Mouse (Mus musculus) lung, embryonic 16.5 days (tissue): ENCODE measurements around the gene Ppp1r9b. TPM values are rescaled to one million over a fixed set of nuclear protein-coding genes. Genes with fewer than 3 reads are reported as not detected.

Experiments
- ATAC-seq: fragments of 200-750 bp; cut with Nextera tagmentation; 2 replicates; pipeline ENCODE4 v1.8.0; 2017; ENCODE audit warnings: low read depth, mild to moderate bottlenecking, moderate library complexity
- H3K27ac ChIP-seq: fragments of 300-500 bp; sonication (generic); 2 replicates; pipeline ENCODE4 v1.5.1; 2014; ENCODE audit warnings: mild to moderate bottlenecking, control low read depth, low read length
- H3K27me3 ChIP-seq: fragments of 300-500 bp; sonication (generic); 2 replicates; pipeline ENCODE4 v1.6.1; 2014; ENCODE audit warnings: low read depth, low read length, mixed read lengths; ENCODE audit not compliant: control insufficient read depth, insufficient read depth
- H3K36me3 ChIP-seq: fragments of 300-500 bp; sonication (generic); 2 replicates; pipeline ENCODE4 v1.6.1; 2014; ENCODE audit warnings: low read length; ENCODE audit not compliant: control insufficient read depth, insufficient read depth
- H3K4me1 ChIP-seq: fragments of 300-500 bp; sonication (generic); replicated peaks from 2 replicates; pipeline ENCODE4 v1.6.1; 2014; ENCODE audit warnings: low read length, mixed read lengths; ENCODE audit not compliant: control insufficient read depth, insufficient read depth
- H3K4me2 ChIP-seq: fragments of 300-500 bp; sonication (generic); 2 replicates; pipeline ENCODE4 v1.6.1; 2014; ENCODE audit warnings: low read depth, low read length, control low read depth
- H3K4me3 ChIP-seq: fragments of 300-500 bp; sonication (generic); 2 replicates; pipeline ENCODE4 v1.5.1; 2014; ENCODE audit warnings: mild to moderate bottlenecking, low read length, control low read depth
- H3K9ac ChIP-seq: fragments of 300-500 bp; sonication (generic); 2 replicates; pipeline ENCODE4 v1.6.1; 2014; ENCODE audit warnings: low read length, control low read depth
- H3K9me3 ChIP-seq: fragments of 300-500 bp; sonication (generic); 2 replicates; pipeline ENCODE4 v1.6.1; 2016; ENCODE audit warnings: low read length; ENCODE audit not compliant: control insufficient read depth
- WGBS: fragments of 180-500 bp; shearing (Covaris S2); extraction: QIAGEN DNeasy Blood & Tissue Kit; methylation state at CpG from one replicate; pipeline ENCODE4 v1.1.7; 2014; 5-methylcytosine and 5-hydroxymethylcytosine counted together
- polyA plus RNA-seq: library from polyadenylated mRNA; unstranded; fragments of >200 nt; fragmentation: Nextera tagmentation; extraction: Ambion mirVana; gene quantifications from 2 replicates; pipeline ENCODE4 v1.2.1, GENCODE M21; 2015

Gene Ppp1r9b
- polyA plus RNA-seq, 1 experiment from 2014 or later: 8.3 TPM

DNA sequence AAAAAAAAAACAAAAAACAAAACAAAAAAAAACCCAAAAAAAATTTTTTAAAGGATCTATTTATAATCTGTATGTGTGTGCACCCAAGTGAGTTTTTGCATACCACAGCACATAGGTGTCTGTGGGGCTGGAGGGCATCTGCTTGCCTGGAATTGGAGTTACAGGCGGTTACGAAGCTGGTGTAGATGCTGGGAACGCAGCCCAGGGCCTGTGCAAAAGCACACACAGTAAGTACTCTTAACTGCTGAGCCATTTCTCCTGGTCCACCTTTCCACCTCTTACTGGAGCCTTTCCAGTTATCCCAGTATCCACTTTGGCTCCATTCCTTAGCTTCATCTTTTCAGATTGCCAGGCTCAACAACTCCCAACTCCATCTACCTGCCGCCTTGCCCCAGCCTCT, 52.2 kb downstream of the Ppp1r9b start:
- no peak overlapping the region for H3K4me2 ChIP-seq
- H3K36me3 ChIP-seq: 0 out of 2 replicates have a peak, but pooled peaks cover 6% of the 10 kb centered on the region
- 85% methylated on average over 4 of the region's 4 CpGs for WGBS
- no peak overlapping the region for H3K4me3 ChIP-seq
- no peak overlapping the region for H3K9ac ChIP-seq
- H3K9me3 ChIP-seq: no peaks in the 10 kb centered on the region
- no peak overlapping the region for H3K27ac ChIP-seq
- ATAC-seq: no peak
- no peaks in the 10 kb centered on the region for H3K27me3 ChIP-seq
- H3K4me1 ChIP-seq: peaks cover 14% of the 10 kb centered on the region

DNA sequence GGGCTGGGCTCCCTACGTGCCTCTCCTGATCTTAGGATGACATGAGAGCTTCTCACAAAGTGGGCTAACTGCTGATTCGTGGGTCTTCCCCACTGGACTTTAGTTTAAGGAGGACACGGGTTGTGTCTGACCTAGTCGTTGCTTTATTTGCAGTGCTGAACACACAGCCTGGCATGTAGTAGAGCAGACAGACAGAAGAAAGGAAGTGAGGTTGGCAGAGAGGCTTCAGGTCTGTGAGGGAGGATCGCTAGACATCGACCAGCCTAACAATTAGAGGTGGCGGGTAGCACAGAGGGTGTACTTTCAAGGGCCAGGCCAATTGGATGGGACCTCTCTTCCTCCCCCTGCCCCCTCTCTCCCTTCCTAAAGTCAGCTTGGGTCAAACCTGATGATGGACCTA, 52.8 kb downstream of the Ppp1r9b start:
- no peak for ATAC-seq
- no peak overlapping the region for H3K9ac ChIP-seq
- H3K9me3 ChIP-seq: no peaks in the 10 kb centered on the region
- no peak overlapping the region for H3K4me3 ChIP-seq
- peaks cover 14% of the 10 kb centered on the region for H3K4me1 ChIP-seq
- 0 out of 2 replicates have a peak, but pooled peaks cover 6% of the 10 kb centered on the region for H3K36me3 ChIP-seq
- no peak overlapping the region for H3K4me2 ChIP-seq
- 46% methylated on average over 7 of the region's 7 CpGs for WGBS
- no peak overlapping the region for H3K27ac ChIP-seq
- H3K27me3 ChIP-seq: no peaks in the 10 kb centered on the region

DNA sequence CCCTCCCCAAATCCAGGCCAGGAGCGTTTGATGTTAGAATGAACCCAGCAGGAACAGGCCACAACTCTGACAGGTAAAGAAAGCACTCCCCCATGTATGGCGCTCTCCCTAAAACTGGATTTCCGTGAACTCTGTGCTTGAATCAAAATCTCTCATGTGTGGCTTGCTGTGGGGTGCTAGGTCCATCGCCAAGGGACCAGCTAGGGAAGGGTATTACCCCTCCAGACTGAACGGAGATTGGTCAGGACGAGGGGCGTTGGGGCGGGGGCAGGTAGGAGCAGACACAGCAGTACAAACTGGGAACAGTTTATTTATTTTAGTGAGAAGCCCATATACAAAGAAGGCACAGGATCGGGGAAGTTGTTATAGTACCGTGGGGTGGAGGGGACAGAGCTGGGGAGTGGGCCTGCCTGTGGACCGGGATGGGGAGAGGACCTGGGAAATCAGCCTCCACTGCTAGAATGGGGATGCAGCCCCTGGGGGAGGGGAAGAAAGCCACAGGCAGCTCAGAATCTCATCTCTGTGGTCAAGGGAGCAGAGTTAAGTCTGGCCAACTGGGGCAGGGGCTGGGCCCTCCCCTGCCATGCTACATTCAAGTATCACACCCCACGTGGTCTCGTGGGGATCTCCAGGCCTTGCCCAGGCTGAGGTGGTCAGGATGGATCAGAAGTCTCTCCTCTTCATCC, 53.5 kb downstream of the Ppp1r9b start:
- H3K4me2 ChIP-seq: no peak overlapping the region
- no peak for ATAC-seq
- no peaks in the 10 kb centered on the region for H3K27me3 ChIP-seq
- no peak overlapping the region for H3K4me3 ChIP-seq
- no peak overlapping the region for H3K27ac ChIP-seq
- no peaks in the 10 kb centered on the region for H3K9me3 ChIP-seq
- 59% methylated on average over 12 of the region's 13 CpGs for WGBS
- peaks cover 14% of the 10 kb centered on the region for H3K4me1 ChIP-seq
- no peak overlapping the region for H3K9ac ChIP-seq
- no peaks in the 10 kb centered on the region for H3K36me3 ChIP-seq

DNA sequence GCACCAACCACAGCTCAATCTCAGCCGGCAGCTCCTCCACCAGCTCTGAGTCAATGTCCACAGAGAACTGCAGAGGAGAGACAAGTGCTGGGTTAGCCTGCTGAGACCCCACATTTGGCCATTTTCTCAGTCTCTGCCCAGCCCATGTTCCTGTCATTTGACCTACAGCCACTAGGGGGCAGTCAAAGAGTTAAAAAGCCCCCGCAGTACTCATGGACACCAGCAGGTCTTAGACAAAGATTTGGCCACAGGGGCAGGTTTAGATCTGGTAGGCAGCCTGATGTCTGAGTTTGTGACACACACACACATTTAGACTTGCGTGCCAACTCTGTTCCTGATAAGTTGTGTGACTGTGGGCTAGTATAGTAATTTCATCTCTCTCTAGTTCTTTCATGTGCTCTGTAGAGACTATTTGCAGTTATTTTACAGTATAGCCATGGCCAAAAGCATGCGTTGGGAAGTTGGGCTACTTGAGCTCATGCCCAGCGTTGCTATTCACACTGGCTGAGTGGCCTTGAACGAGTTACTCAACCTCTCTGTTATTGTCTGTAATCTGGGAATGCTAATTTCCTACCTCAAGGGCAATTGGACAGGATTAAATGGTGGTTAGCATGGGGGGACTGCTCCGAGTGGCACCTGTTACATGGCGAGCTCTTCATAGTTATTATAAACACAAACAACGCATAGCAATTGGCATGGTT, 56.3 kb downstream of the Ppp1r9b start:
- Histone ChIP-seq H3K4me3 (no peak overlapping the region), H3K36me3 (no peaks in the 10 kb centered on the region), H3K27ac (no peak overlapping the region), H3K27me3 (no peaks in the 10 kb centered on the region), H3K9me3 (no peaks in the 10 kb centered on the region), H3K9ac (no peak overlapping the region), H3K4me1 (no peaks in the 10 kb centered on the region), H3K4me2 (no peak overlapping the region)
- WGBS: 47% methylated on average over 9 of the region's 9 CpGs
- peak; percentile 50 for ATAC-seq

DNA sequence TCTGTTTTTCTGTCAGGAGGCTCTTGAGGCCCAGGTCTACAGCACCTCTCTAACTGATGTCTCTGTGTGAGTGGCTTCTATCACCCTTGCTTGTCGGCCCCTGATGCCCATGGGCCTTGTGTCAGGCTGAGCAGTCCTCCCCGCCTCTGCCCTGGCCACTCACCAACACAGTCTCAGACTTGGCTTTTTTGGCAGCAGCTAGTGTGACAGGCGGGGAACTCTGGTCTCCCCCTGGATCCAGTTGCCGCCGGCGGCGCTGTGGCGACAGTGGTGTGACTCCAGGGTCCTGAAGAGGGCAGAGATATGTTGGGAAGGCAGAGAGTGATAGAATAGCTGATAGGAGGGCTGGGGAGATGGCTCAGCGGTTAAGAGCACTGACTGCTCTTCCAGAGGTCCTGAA, 62.2 kb downstream of the Ppp1r9b start:
- Histone ChIP-seq H3K4me3 (no peak overlapping the region), H3K4me2 (no peak overlapping the region), H3K4me1 (no peaks in the 10 kb centered on the region), H3K27ac (no peak overlapping the region), H3K27me3 (no peaks in the 10 kb centered on the region), H3K9me3 (no peaks in the 10 kb centered on the region), H3K9ac (no peak overlapping the region), H3K36me3 (peaks cover 6% of the 10 kb centered on the region; the same call in 1 of the 2 replicates)
- 61% methylated on average over 9 of the region's 9 CpGs for WGBS
- no peak for ATAC-seq

Other genes starting within 250 kb of the Ppp1r9b start
- 0.46 TPM in 1 of 2 replicates, not detected in the other for gene Cdc34b, start 249.3 kb upstream of the Ppp1r9b start, polyA plus RNA-seq
- gene Tmem92, start 208.3 kb upstream of the Ppp1r9b start, polyA plus RNA-seq: not detected in 2 replicates
- gene Col1a1, start 54.8 kb upstream of the Ppp1r9b start, polyA plus RNA-seq: 1,180 and 1,421 TPM in 2 replicates
- not detected in 2 replicates for gene Hils1, start 23.4 kb upstream of the Ppp1r9b start, polyA plus RNA-seq
- 1.3 and 1.4 TPM in 2 replicates for gene Sgca, start 14.7 kb upstream of the Ppp1r9b start, polyA plus RNA-seq
- gene Samd14, start 18.8 kb downstream of the Ppp1r9b start, polyA plus RNA-seq: 13.4 and 14.0 TPM in 2 replicates
- 37.3 and 43.3 TPM in 2 replicates for gene Pdk2, start 50.3 kb downstream of the Ppp1r9b start, polyA plus RNA-seq
- gene Itga3, start 85.8 kb downstream of the Ppp1r9b start, polyA plus RNA-seq: 23.3 and 25.8 TPM in 2 replicates
- 0.31 and 0.77 TPM in 2 replicates for gene Dlx3, start 129.1 kb downstream of the Ppp1r9b start, polyA plus RNA-seq
- gene Dlx4, start 155.2 kb downstream of the Ppp1r9b start, polyA plus RNA-seq: 1.0 and 1.3 TPM in 2 replicates